Mouse (Mus musculus) heart, adult 2 months (tissue): Measurements from ENCODE around the gene Slc17a6.

ENCODE experiments used
- CTCF ChIP-seq: fragments of 200-600 bp; IDR thresholded peaks from 2 replicates; pipeline ENCODE4 v1.8.1; 2022; ENCODE audit warnings: antibody characterized with exemption, mild to moderate bottlenecking, moderate library complexity
- EP300 ChIP-seq: fragments of 200-500 bp; IDR thresholded peaks from 2 replicates; pipeline ENCODE4 v1.6.1; 2011; ENCODE audit warnings: low read depth, low read length, control low read depth; ENCODE audit not compliant: insufficient read depth

- TF ChIP-seq EP300: no peak
- TF ChIP-seq CTCF: no peak
These were observed 3.9 kb downstream of the Slc17a6 start for GRCm38 (mm10) chr7:51625591-51626255.
